Mouse (Mus musculus) neural tube, embryonic 15.5 days (tissue): ENCODE data around the gene Aqp12. TPM values are rescaled to one million over a fixed set of nuclear protein-coding genes. Genes with fewer than 3 reads are reported as not detected.

Source experiments
- polyA plus RNA-seq: library from polyadenylated mRNA; unstranded; fragments of >200 nt; fragmentation: Nextera tagmentation; extraction: Ambion mirVana; gene quantifications from 2 replicates; pipeline ENCODE4 v1.2.1, GENCODE M21; 2015

Aqp12 gene
- polyA plus RNA-seq, 1 experiment from 2014 or later: not detected

Other genes with a start within 250 kb of the Aqp12 start
- gene Gpc1, start 174.7 kb upstream of the Aqp12 start, polyA plus RNA-seq: 63.1 and 64.6 TPM in 2 replicates
- gene Ankmy1, start 103.4 kb upstream of the Aqp12 start, polyA plus RNA-seq: 0.69 and 1.3 TPM in 2 replicates
- gene Dusp28, start 99.4 kb upstream of the Aqp12 start, polyA plus RNA-seq: 17.2 and 17.9 TPM in 2 replicates
- 29.8 and 33.4 TPM in 2 replicates for gene Rnpepl1, start 95.6 kb upstream of the Aqp12 start, polyA plus RNA-seq
- gene Capn10, start 72.0 kb upstream of the Aqp12 start, polyA plus RNA-seq: 55.4 and 60.8 TPM in 2 replicates
- gene Gpr35, start 55.5 kb upstream of the Aqp12 start, polyA plus RNA-seq: 0.64 and 1.0 TPM in 2 replicates
- gene Kif1a, start 95.6 kb downstream of the Aqp12 start, polyA plus RNA-seq: 433 and 485 TPM in 2 replicates
- not detected in 2 replicates for gene Agxt, start 128.9 kb downstream of the Aqp12 start, polyA plus RNA-seq
- 0.10 and 0.75 TPM in 2 replicates for gene 2310007B03Rik, start 154.6 kb downstream of the Aqp12 start, polyA plus RNA-seq
- gene Crocc2, start 162.4 kb downstream of the Aqp12 start, polyA plus RNA-seq: 0.23 and 0.32 TPM in 2 replicates
- 7.5 and 8.0 TPM in 2 replicates for gene Sned1, start 229.5 kb downstream of the Aqp12 start, polyA plus RNA-seq